Mouse (Mus musculus) Muller cell, postnatal 12 days (primary cell): Measurements from ENCODE around the gene Thap8.

Experiments used
- DNase-seq: peaks from one replicate; pipeline ENCODE4 v3.0.0-alpha.2; 2015; ENCODE audit errors: inconsistent ontology term

The Thap8 gene

DNA sequence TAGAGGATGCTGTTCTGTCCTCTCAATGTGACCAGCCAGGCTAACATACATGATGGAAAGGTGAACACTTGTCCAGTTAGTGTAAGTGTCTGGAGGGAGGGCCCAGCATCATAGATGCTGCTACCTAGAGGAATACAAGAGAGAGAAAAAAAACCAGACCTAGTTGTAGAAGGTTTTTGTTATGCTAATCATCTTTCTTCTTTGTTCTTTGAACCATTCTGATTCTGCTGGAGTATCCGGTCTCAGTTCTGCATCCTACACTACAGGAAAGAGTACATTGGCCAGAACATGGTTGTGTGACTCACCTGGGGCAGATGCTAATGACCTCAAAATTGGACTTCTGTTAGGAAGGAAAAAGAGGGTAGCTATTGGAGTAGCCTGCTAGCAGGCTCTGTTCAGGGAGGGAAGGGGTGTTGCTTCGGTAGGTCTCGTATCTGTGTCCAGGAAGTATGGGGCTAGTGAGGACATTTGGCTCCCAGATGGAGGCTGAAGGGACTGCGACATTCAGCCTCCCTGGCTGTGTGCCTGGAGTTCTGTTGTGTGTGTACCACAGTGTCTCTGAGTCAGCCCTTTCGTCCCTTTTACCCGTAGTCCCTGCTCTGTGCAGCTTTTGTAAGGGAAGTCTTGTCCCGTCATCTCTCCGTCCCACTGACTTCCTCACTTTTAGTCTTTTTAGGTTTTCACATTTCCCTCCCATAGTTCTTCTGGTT, 7.0 kb downstream of the Thap8 start:
- peak; percentile 52 for DNase-seq

DNA sequence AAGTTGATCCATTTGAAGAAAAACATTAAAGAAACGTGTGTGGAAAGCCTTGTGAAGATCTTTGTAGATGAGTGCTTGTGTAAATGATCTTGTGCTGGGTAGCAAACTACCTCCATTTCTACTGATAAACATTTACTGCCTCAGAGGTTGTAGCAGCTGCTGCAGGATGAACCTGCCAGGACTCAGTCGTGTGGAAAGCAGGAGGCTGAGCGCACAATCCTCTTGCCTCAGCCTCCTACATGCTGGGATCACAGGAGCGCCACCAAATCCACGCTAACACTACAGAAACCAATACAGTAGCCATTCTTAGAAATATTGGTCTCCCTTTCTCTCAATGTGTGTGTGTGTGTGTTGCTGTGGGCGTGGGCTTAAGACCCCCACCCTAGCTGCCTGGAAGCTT, 8.2 kb downstream of the Thap8 start:
- DNase-seq: no peak

GRCm38 (mm10) chr7:30289071-30289713, 9.3 kb downstream of the Thap8 start:
- DNase-seq: no peak

DNA sequence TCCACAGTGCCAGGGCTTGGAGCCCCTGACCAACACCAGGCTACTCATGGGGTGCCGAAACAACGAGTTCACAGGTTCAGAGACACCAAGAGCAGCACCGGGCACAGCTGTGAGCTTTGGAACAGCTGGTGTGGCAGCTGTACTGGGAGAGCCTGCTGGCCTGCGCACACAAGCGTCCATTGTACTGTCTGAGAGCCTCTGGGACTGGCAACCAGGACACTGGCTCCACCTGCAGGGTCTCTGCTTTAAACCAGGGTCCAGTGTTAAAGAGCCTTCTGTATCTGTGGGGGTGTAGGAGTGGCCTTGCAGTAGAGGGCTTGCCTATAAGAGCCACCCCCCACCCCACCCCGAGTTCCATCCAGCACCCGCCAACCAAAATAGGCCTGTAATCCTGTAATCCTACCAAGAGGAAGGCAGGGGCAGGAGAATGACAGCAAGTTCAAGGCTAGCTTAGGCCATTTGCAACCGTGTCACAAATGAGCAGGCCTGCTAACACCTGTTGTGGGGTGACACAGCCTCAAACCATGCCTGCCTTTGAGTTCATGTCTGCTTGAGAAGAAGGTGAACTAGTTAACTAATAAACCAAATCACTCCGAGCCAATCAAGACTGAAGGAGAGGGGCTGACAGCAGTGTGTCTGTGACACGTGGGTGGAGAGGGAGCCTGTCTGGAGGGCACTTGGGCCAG, 10.0 kb downstream of the Thap8 start:
- no peak for DNase-seq

DNA sequence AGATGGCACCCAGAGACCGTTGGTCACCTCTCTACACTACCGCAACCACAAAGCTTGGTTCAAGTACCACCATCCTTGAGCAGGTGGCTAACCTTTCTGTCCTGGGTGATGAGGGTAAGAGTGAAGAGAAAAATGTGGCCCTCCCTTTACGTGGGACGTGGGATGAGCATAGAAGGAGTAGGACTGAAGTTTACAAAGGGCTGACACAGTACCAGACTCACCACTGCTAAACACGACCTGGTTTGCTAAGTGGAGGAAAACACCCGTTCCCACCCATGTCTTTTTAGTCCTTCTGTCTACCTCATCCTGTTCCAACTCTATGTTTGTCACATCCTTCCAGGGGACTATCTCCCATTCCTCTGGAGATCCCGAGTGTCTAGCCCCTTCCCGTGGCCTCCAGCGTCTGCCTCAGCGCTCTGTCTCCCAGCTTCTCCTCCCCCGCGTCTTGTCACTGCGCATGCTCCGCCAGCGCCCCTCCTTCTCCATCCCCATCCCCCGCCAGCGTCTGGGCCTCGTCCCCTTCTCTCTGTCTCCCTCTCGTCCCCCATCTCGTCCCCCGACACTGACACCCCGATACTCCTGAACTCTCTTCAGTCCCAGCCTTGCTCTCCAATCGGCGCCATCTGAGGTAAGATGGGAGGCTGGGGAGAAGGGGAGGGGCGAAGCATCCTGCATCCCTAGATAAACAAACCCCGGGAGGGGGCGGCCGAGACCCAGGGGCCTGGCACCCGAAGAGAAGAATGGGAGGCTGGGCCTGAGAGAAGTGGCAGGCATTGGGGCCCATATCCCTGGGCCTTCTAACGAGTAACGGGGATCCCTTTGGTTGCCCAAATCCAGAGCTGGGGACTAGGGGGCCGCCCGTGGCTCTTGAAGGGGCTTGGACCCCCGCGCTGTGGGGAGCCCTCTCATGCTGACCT, 11.6 kb downstream of the Thap8 start, which contains the start of gene Clip3:
Gene Clip3, plus strand, starts transcription at position 514 of the 917 bp plus-strand sequence.
- peak; percentile 88 for DNase-seq

DNA sequence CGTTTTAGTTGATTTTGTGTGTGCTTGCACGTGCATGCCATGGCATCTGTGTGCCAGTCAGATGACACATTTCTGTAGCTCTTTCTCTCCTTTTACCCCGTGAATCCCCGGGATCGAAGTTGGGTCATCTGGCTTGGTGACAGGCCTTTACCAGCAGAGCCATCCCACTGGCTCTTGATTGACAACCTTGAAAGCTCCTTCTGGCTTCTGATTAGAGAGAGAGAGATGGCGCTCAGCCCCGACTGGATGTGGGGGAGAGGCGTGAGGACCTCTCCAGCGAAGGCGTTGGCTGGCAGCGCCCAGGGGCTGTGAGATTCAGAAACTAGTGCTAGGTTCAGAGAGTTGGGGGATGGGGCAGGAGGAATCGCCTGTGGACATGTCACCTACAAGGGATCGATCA, 13.9 kb downstream of the Thap8 start:
- peak; percentile 45 for DNase-seq

DNA sequence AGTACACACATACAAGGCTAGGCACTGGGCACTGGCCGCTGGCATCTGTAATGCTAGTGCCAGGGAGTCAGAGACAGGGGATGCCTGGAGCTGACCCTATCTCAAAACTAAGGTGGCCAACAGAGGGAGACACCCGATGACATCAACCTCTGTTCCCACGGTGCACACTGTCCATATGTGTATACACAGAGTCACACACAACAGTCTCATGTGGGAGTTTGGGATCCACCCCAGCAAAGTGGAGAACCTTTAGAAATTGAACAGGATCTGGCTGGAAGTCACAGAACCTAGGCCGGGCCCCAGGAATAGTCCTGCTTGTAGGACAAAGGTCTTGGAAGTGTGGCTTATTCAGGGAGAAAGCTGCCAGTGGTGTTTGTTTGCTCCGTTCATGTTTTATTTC, 14.4 kb downstream of the Thap8 start:
- DNase-seq: no peak

DNA sequence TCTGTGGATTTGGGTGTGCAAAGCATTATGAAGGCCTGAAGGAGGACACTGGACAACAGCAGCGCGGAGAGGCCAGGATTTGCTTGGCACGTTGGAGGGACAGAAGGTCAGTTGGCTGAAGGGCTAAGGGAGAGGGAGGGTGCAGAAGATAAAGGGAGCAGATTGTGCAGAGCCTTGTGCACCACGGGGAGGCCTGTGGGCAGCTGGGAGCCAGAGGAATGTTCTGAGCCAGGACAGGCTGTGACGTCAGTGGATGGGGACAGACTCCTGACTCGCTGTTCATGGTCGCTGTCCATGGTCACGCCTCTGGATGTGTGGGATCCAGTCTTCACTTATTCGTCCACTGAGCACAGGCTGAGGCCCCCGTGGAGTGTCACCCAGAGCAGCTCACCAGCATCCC, 15.2 kb downstream of the Thap8 start:
- peak; percentile 75 for DNase-seq

GRCm38 (mm10) chr7:30296816-30297215, 16.9 kb downstream of the Thap8 start:
- no peak for DNase-seq

GRCm38 (mm10) chr7:30297266-30297665, 17.4 kb downstream of the Thap8 start:
- no peak for DNase-seq

GRCm38 (mm10) chr7:30300914-30301313, 21.0 kb downstream of the Thap8 start:
- DNase-seq: no peak

- no peak for DNase-seq
These were observed 26.3 kb downstream of the Thap8 start for GRCm38 (mm10) chr7:30306083-30306779.

DNA sequence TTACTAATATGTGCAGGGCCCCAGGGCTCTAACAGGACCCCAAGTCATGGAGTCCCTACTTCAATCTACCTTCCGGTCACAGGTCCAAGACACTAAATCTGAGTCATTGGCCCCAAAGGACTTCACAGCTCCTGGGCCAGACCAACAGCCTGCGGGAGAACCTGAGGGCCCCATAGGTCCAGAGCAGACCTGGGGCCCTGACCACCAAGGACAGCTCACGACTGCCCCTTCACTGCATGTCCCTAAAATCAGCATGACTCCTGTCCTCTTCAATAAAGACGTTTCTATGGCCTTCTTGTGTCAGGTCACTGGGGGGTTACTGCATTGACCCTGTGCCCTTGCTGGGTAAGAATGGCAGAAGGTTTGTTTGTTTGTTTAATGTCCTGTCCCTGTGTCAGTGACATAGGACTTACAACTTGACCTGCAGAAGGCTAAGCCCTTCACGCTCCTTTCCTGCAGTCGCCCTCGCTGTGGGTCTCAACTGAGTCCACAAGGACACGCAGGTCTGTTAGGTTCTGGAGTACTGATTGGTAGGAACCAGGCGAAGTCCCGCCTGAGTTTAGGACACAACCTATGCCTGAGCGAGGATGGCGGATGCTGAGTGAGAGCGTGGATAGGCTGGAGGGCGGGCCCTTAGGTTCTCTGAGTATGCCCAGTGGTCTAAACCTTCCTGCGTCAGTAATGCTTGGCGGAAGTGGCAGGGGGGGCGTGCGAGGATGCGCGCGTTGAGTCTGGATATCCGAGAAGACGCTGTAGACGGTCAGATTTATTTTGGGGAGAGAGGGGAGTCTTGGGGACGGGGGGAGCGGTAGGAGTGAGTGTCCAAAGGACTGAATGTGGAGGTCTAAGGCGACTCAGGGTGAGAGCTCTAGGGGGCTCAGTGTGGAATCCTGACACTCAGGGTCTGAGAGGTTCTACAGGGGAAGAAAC, 28.4 kb downstream of the Thap8 start, which contains the start of gene Alkbh6:
Gene Alkbh6, plus strand, starts transcription at position 642 of the 930 bp plus-strand sequence.
- DNase-seq: peak; percentile 95

GRCm38 (mm10) chr7:30309395-30310129, 29.7 kb downstream of the Thap8 start:
- no peak for DNase-seq

- DNase-seq: no peak
These were observed 30.2 kb downstream of the Thap8 start for GRCm38 (mm10) chr7:30310136-30310535.

- no peak for DNase-seq
These were observed 33.9 kb downstream of the Thap8 start for GRCm38 (mm10) chr7:30313666-30314320.

DNA sequence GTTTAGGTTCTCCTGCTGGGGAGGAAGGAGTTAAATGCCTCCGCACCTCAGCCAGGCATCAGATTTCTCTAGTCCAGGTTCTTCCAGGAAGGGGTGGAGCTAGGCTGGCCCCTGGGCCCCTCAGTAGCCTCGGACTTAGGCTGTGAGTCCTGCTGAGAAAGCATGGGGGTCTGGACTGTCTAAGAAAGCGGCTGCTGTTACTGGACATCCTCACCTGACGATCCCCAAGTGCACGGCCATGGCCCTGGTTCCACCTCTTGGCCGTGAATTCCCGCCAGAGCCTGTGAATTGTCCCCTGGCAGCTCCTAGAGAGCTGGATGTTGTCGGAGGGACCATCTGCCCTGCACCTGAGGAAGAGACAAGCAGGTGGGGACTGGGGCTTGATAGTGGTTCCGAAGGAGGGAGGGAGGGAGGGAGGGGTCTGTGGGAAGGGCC, 34.8 kb downstream of the Thap8 start, which contains the start of gene Syne4:
Gene Syne4, plus strand, starts transcription at position 87 of the 435 bp plus-strand sequence.
- no peak for DNase-seq
